Mouse (Mus musculus) cerebellum, adult 2 months (tissue): Measurements from ENCODE around the gene Zfp473.

Experiments
- CTCF ChIP-seq: fragments of 200-500 bp; IDR thresholded peaks from 2 replicates; pipeline ENCODE4 v1.5.1; 2011; ENCODE audit warnings: low read depth, mild to moderate bottlenecking, control low read depth, low read length, moderate library complexity, borderline replicate concordance; ENCODE audit not compliant: insufficient read depth
- POLR2A ChIP-seq: fragments of 200-500 bp; IDR thresholded peaks from 2 replicates; pipeline ENCODE4 v1.6.1; 2011; ENCODE audit warnings: low read length, control low read depth, borderline replicate concordance; ENCODE audit not compliant: insufficient read depth

DNA sequence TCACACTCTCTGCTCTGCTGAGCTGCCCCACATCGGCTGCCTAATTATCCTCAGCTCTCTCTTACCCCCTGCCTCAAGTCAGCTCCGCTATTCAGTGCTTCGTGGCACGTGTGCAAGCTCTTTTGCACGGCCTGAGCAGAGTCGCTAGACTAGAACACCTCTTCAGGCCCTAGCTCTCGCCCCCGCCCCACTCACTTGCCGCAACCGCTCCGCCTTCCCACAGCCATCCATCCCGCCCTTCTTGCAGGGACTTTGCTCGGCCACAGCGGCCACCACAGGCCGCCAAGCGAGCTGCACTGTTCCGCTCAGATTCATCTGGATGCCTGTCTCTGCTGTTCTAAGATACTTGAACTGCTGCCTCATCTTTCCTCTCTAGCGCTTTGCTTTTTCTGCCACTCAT lies 5.8 kb downstream of the Zfp473 start:
- TF ChIP-seq CTCF: peak; percentile 73
- TF ChIP-seq POLR2A: no peak
